Mouse (Mus musculus) cerebellum, adult 2 months (tissue): ENCODE data around the gene Prr15.

Source experiments
- CTCF ChIP-seq: fragments of 200-500 bp; IDR thresholded peaks from 2 replicates; pipeline ENCODE4 v1.5.1; 2011; ENCODE audit warnings: low read depth, mild to moderate bottlenecking, control low read depth, low read length, moderate library complexity, borderline replicate concordance; ENCODE audit not compliant: insufficient read depth
- POLR2A ChIP-seq: fragments of 200-500 bp; IDR thresholded peaks from 2 replicates; pipeline ENCODE4 v1.6.1; 2011; ENCODE audit warnings: low read length, control low read depth, borderline replicate concordance; ENCODE audit not compliant: insufficient read depth

GRCm38 (mm10) chr6:54280248-54280647 lies 45.4 kb upstream of the Prr15 start:
- TF ChIP-seq CTCF = no peak
- TF ChIP-seq POLR2A = no peak
